Mouse (Mus musculus) mouse embryonic stem cell (cell line): ENCODE measurements around the gene Gm10337.

ENCODE experiments used
- in situ Hi-C, 2 experiments: fragments of 300-500 bp; cut with MboI; formaldehyde crosslinking; loops; 1 replicate in 1 of 2; 3 replicates in 1 of 2; pipeline ENCODE4 v1.14.3; 2019 to 2020; ENCODE audit warnings: low sequenced_read_pairs in 2 of 2, low pct_unique_long_range_greater_than_20kb in 1 of 2, mixed read lengths in 1 of 2; ENCODE audit not compliant: unreplicated experiment in 1 of 2

Gm10337 gene

DNA sequence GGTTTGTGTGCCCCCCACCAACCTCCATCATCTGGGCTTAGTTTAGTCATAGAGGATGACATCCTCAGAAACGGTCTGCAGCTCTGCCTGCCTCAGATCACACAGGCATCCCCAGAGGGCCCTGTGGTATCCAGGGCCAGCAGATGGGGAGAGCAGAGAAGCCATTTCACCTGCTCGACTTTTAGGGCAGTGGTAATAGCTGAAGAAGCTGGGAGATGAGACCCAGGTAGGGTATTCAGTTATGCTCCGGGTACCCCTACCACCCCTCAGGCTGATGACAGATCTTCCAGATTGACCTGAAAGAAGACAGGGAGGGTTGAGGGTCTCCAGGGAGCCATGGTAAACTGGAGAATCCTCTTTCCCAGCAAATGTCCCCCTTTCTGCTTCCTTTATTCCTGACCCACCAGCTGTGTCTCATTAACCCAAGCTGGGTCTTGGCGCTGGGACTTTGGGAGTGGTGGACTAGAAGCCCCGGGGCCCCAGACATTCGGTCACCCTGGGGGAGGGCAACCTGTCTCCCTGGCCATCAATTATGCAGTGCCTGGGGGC is 7.8 kb downstream of the Gm10337 start:
- in situ Hi-C loops, result no loop called here

GRCm38 (mm10) chr15:102512010-102512409 is 8.5 kb downstream of the Gm10337 start:
- in situ Hi-C loops, result no loop called here

DNA sequence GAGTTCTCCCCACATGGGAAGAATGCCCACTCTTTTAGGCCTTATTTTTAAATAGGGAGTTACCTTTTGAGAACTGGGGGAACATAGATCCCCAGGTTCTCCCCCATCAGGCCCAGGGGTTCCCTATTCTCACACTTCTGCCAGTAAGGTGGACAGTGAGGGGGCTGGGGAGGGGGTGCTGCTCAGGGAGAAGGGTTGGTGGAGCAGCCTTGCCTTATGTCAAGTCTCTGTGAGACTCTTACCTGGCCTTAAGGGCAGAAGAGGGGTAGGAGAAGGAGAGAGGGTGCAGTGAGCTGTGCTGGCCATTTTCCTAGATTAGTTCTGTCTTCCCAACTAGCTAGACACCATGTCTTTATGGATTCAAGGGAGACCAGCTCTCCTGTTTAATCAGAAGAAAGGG is 8.9 kb downstream of the Gm10337 start:
- in situ Hi-C loops, result no loop called here

DNA sequence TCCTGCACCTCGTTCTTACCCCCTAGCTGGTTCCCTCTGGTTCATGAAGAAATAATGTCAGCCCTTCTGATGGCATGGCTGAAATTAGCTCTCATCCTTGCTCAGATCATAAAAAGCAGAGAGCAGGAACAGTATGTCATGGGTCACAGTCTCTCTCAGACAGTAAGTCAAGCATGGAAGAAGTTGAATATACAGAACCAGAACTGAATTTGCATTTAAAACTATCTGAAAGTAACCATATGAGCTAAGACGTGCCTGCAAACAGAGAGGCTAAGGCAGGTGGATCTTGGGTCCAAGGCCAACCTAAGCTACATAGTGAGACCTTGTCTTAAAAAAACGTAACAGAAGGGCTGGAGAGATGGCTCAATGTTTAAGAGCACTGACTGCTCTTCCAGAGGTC is 9.5 kb downstream of the Gm10337 start:
- in situ Hi-C loops, result no loop called here

GRCm38 (mm10) chr15:102515261-102515660 is 11.7 kb downstream of the Gm10337 start:
- in situ Hi-C loops, result no loop called here

DNA sequence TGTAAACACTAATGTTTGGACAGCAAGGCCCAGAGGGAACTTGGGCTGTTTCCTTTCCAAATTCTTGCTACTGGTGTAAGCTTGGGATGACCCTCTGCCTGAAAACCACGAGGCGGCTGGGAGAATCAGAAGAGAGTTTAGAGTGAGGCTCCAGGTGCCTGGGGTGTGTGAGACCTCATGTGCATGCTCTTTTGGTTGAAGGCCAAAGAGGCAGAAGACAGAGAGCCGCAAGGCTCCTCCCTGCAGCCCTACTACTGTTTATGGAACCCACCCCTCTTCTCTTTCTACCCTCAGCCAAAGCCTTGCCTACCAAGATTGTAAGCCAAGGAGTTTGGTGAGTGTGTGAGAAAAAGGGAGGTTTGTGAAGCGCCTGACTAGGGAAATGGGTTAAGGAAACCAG is 12.3 kb downstream of the Gm10337 start:
- in situ Hi-C loops, result no loop called here

GRCm38 (mm10) chr15:102516293-102516692 is 12.8 kb downstream of the Gm10337 start:
- in situ Hi-C loops, result no loop called here

GRCm38 (mm10) chr15:102516728-102517404 is 13.3 kb downstream of the Gm10337 start, which contains the start of gene Map3k12:
TSS of gene Map3k12 (minus strand) at chr15:102517064.
- in situ Hi-C loops, result no loop called here

- in situ Hi-C loops, result no loop called here
Measured at GRCm38 (mm10) chr15:102517631-102517975, 14.1 kb downstream of the Gm10337 start.

- in situ Hi-C loops, result no loop called here
Measured at GRCm38 (mm10) chr15:102517976-102518858, 14.7 kb downstream of the Gm10337 start, which contains the start of gene Tarbp2. TSS of gene Tarbp2 (plus strand) at chr15:102518192.

DNA sequence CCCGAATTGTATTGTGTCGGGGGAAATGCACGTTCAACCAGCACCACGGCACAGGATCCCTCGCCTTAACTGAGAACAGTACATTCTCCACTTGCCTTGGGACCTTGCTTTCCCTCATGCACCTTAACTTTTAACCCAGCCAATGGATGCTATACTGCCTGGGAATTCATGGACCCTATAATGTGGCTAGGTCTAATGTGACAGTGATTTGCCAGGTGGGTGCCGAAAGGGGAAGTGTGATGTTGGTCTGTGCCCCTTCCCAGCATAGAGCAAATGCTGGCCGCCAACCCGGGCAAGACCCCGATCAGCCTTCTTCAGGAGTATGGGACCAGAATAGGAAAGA is 15.3 kb downstream of the Gm10337 start:
- in situ Hi-C loops, result no loop called here

DNA sequence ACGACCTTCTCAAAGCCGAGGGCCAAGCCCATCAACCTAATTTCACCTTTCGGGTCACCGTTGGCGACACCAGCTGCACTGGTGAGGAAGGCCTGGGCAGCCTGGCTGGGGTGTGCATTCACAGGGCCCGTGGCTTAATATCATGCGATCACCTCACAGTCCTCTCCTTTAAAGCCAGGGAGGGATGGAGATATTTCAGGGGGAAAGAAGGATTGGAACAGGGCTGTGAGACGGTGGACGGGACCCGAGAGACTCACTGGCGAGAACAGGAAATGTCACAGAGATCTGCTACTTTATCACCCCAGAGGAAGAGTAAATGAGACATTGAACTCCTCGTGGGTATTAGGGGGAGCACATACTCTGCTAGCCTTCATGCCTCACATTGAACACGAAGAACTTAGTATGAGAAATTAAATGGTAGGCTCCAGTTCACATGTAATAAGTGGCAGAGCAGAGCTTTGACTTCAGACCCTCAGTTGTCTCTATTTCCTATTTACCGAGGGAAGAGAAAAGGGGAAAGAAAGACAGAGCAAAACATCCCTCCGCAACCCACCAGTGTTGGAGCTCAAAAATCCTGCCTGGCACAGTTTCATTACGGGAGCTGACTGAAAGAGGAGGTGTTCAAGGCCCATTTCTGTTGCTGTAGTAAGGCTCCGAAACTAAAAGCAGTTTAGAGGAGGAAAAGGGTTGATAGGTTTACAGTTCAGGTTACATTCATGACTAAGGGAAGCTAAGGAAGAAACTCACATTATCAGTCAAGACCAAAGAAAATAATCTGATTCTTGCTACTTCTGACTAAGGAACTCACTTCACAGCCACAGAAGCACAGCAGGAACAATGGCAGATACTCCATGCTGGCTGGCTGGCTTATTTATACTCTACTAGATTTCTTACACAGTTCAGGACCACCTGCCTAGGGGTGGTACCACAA is 16.0 kb downstream of the Gm10337 start:
- in situ Hi-C loops, result no loop called here

GRCm38 (mm10) chr15:102520416-102520815 is 16.9 kb downstream of the Gm10337 start:
- in situ Hi-C loops, result no loop called here

DNA sequence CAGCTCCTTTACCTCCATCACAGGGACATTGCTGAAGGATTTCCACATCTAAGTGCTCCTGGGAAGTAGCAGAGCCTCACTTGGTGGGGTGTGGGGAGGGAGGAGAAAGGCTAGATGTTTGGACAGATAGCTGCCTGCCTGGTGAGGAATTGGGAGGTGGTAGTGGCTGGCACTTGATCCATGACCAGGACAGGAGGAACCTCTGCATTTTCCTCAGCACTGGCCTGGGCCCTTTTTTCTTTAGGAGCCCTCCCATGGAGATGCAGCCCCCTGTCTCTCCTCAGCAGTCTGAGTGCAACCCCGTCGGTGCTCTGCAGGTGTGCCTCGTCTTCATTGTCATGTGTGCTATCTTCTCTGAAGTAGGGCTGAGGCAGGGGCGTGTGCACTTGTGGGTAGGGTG is 18.0 kb downstream of the Gm10337 start:
- in situ Hi-C loops, result no loop called here

DNA sequence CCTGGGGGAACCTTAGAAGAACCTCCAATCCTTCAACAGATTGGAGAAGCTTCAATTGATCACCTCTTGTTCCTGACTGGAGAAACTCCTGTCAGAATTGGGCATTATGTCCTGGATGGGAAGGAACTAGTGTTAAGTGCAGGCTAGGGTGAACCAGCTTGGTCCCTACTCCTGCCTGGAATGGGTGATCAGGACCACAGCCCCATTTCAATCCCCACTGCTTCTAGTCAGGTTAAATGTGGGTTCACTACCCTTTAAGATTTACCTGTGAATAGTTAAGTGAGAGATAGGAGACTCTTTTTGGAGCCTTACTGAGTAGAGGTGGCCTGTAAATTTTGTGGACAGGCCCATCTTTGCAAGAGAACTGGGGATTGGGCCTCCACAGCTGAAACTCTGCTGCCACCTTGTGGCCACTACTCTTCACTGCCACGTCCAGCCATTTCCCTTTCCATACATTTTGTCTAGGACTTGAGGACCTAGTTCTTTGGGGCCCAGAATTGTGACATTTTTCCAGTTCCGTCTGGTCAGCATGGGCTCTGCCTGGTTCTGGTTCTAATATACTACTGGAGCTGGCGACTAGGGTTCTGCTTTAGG is 21.5 kb downstream of the Gm10337 start, which contains the start of gene Npff:
Gene Npff, minus strand, starts transcription at position 51 of the 594 bp plus-strand sequence.
- in situ Hi-C loops, result no loop called here

DNA sequence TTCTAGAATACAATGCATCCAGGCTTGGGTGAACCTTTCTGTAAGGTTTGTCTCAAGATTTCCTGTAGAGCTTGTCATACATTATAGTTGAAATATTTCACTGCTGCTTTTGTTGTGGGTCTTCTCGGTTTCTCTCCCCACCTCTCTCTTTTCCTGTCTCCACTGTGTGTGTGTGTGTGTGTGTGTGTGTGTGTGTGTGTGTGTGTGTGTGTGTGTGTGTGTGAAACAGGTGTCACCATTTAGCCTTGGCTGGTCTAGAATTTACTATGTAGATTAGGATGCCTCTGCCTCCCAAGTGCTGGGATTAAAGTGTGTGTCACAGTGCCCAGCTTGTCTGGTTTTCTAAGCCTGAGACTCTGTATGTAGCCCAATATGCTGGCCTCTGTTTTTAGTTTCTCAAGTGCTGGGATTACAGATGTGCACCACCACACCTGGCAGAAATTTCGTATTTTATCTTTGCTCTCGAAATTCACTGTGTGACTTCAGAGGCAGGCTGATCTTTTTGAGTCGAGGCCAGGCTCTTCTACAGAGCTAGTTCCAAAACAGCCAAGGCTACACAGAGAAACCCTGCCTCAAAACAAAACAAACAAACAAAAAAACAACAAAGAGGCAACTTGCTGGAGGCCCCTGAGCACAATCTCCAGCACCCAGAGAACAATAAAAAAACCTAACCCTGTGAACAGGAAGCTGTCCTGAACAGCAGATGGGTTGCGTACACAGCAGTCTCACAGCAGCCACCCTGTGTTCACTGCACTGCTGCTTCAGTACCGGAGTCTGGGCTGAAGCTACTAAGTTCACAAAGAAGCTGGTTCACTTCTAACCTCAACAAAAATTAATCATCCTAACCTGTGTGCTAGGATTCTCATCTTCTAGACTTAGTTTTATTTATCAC is 22.8 kb downstream of the Gm10337 start:
- in situ Hi-C loops, result no loop called here

DNA sequence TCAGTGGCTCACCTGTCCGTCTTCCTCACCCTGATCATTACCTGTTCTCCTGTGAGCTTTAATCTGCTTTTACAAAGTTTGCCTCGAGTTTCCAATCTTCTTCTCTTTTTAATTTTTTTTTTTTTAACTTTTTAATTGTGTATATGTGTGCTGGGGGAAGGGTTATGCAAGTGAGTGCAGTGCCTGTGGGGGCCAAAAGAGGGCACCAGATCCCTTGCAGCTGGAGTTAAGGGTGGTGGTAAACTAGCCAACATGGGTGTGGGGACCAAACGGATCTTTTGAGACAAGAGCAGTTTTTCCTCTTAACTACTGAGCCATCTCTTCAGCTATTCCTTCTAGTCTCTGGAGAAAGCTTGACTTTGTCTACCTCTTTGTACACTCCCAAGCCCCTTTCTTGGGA is 24.4 kb downstream of the Gm10337 start:
- in situ Hi-C loops, result no loop called here
